Mouse (Mus musculus): Measurements from ENCODE around the gene Ctsl. TPM values are rescaled to one million over a fixed set of nuclear protein-coding genes. Genes with fewer than 3 reads are reported as not detected.

The Ctsl gene
- polyA plus RNA-seq (2012; rRNA removed), result 344 and 370 TPM in 2 replicates

GRCm38 (mm10) chr13:64370173-64370940, at the start of gene Ctsl:
Gene Ctsl (minus strand): TSS chr13:64370890.
- Histone ChIP-seq H3K27me3 (replicated peaks; ENCODE audit: control insufficient read depth, insufficient read depth, low read length) (no peaks in the 10 kb centered on the region), H3K27ac (ENCODE audit: insufficient read depth, low read depth, low read length) (peak within 1 kb of the TSS; percentile 92), H3K4me1 (ENCODE audit: control insufficient read depth, insufficient read depth, low read length) (peaks cover 7% of the 10 kb centered on the region; the same call in 1 of the 2 replicates), H3K36me3 (ENCODE audit: control insufficient read depth, insufficient read depth, low read length) (peaks cover 9% of the 10 kb centered on the region), H3K4me3 (ENCODE audit: insufficient read depth, low read depth, low read length) (peak within 1 kb of the TSS; percentile 77)
- DNase-seq, result peak; percentile 98
- WGBS, result under 1% methylated on average over 43 of the region's 43 CpGs
- TF ChIP-seq POLR2A (IDR thresholded peaks at IDR 0.05; ENCODE audit: low read depth, low read length) (peak; percentile 95), CTCF (conservative IDR thresholded peaks at IDR 0.05; ENCODE audit: insufficient read depth, insufficient read length, low read depth, low read length) (0 out of 2 replicates have a peak, but pooled peaks have one; percentile 2)

GRCm38 (mm10) chr13:64416955-64417601, 46.4 kb upstream of the Ctsl start:
- H3K4me1 ChIP-seq (ENCODE audit: control insufficient read depth, insufficient read depth, low read length), result no peaks in the 10 kb centered on the region
- TF ChIP-seq POLR2A (IDR thresholded peaks at IDR 0.05; ENCODE audit: low read depth, low read length) (no peak), CTCF (conservative IDR thresholded peaks at IDR 0.05; ENCODE audit: insufficient read depth, insufficient read length, low read depth, low read length) (no peak)
- no peaks in the 10 kb centered on the region for H3K36me3 ChIP-seq (ENCODE audit: control insufficient read depth, insufficient read depth, low read length)
- H3K27ac ChIP-seq (ENCODE audit: insufficient read depth, low read depth, low read length), result no peak overlapping the region
- H3K4me3 ChIP-seq (ENCODE audit: insufficient read depth, low read depth, low read length), result no peak overlapping the region
- WGBS, result 22% methylated on average over 5 of the region's 5 CpGs
- H3K27me3 ChIP-seq (replicated peaks; ENCODE audit: control insufficient read depth, insufficient read depth, low read length), result no peaks in the 10 kb centered on the region
- peak; percentile 74 for DNase-seq

DNA sequence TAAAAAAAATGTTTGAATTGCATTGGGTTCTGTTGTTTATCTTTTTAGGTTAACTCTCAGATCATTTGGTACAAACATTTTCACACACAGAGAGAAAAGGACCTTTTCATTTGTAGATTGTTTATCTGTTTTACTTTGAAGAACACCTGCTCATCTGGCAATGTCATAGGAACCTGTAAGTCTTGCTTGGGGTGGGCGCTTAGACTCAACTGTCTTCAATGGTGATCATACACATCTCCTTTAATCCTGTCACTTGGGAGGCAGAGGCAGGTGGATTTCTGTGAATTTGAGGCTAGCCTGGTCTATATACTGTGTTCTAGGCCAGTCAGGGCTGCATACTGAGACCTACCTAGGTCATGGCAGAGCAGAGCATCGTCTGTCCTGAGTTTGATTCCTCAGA, 45.0 kb upstream of the Ctsl start:
- Histone ChIP-seq H3K36me3 (ENCODE audit: control insufficient read depth, insufficient read depth, low read length) (no peaks in the 10 kb centered on the region), H3K4me3 (ENCODE audit: insufficient read depth, low read depth, low read length) (no peak overlapping the region), H3K4me1 (ENCODE audit: control insufficient read depth, insufficient read depth, low read length) (no peaks in the 10 kb centered on the region), H3K27ac (ENCODE audit: insufficient read depth, low read depth, low read length) (no peak overlapping the region), H3K27me3 (replicated peaks; ENCODE audit: control insufficient read depth, insufficient read depth, low read length) (no peaks in the 10 kb centered on the region)
- WGBS, result 89% methylated on average over 2 of the region's 2 CpGs
- DNase-seq, result no peak
- TF ChIP-seq CTCF (conservative IDR thresholded peaks at IDR 0.05; ENCODE audit: insufficient read depth, insufficient read length, low read depth, low read length) (no peak), POLR2A (IDR thresholded peaks at IDR 0.05; ENCODE audit: low read depth, low read length) (no peak)

DNA sequence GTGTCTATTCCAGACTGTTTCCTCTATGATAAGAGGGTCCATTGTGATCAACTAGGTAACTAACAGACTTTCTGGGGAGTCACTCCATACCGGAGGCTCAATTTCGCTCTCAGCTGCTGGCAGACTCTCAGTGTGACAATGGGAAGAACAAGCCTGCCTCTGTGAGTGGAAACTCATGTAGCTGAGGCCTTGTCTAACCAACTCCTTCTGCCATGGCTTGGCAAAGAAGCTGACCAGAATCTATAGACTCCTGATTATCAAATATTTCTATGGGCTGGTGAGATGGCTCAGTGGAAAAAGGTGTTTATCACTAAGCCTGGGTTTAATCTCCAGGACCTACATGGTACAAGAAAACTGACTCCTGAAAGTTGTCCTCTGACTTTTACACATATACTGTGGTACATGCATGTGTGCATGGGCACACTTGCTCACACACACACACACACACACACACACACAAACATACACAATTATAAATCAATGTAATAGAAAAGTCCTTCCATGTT, 42.1 kb upstream of the Ctsl start:
- 75% methylated on average over 2 of the region's 2 CpGs for WGBS
- no peak overlapping the region for H3K27ac ChIP-seq (ENCODE audit: insufficient read depth, low read depth, low read length)

DNA sequence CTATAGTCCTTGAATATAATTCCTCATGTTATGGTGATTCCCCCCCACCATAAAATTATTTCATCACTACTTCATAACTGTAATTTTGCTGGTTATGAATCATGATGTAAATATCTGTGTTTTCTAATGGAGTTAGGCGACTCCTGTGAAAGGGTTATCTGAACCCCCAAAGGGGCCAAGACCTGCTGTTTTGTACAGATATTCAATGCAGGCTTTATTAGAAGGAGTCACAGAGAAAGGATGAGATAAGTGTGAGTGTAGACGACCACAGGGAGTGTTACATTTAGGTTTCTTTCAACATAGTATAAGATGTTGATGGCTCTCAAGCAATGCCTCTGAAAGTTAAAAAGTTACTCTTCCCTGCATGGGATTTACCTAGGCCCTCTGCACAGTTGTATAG, 40.6 kb upstream of the Ctsl start:
- H3K36me3 ChIP-seq (ENCODE audit: control insufficient read depth, insufficient read depth, low read length), result no peaks in the 10 kb centered on the region
- H3K27me3 ChIP-seq (replicated peaks; ENCODE audit: control insufficient read depth, insufficient read depth, low read length), result no peaks in the 10 kb centered on the region
- WGBS, result 95% methylated on average over 2 of the region's 2 CpGs
- TF ChIP-seq POLR2A (IDR thresholded peaks at IDR 0.05; ENCODE audit: low read depth, low read length) (no peak), CTCF (conservative IDR thresholded peaks at IDR 0.05; ENCODE audit: insufficient read depth, insufficient read length, low read depth, low read length) (no peak)
- DNase-seq, result no peak
- H3K4me1 ChIP-seq (ENCODE audit: control insufficient read depth, insufficient read depth, low read length), result no peaks in the 10 kb centered on the region
- no peak overlapping the region for H3K4me3 ChIP-seq (ENCODE audit: insufficient read depth, low read depth, low read length)
- H3K27ac ChIP-seq (ENCODE audit: insufficient read depth, low read depth, low read length), result no peak overlapping the region

More for the DNA sequence above, 42.1 kb upstream of the Ctsl start:
- Histone ChIP-seq H3K27me3 (replicated peaks; ENCODE audit: control insufficient read depth, insufficient read depth, low read length) (no peaks in the 10 kb centered on the region), H3K36me3 (ENCODE audit: control insufficient read depth, insufficient read depth, low read length) (no peaks in the 10 kb centered on the region), H3K4me3 (ENCODE audit: insufficient read depth, low read depth, low read length) (no peak overlapping the region), H3K4me1 (ENCODE audit: control insufficient read depth, insufficient read depth, low read length) (no peaks in the 10 kb centered on the region)
- no peak for TF ChIP-seq POLR2A (IDR thresholded peaks at IDR 0.05; ENCODE audit: low read depth, low read length)
- no peak for TF ChIP-seq CTCF (conservative IDR thresholded peaks at IDR 0.05; ENCODE audit: insufficient read depth, insufficient read length, low read depth, low read length)
- DNase-seq, result no peak

DNA sequence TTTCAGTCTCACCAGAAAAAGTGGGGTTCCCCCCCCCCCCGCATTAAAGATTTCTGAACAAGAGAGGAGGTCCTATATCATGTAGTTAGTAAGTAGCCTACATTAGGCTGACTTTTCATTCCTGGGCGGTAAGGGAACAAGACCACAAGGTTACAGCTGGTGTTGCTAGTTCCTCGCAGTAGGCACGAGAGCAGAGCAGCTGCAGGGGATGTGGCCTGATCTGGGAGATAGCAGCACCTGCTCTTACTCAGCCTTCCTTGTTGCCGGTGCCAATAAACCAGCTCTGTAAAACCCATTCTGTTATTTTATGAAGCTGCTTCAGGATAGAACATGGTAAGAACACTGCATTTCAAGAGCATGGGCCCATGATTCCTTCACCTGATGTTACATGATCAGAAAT, 39.9 kb upstream of the Ctsl start:
- Histone ChIP-seq H3K27ac (ENCODE audit: insufficient read depth, low read depth, low read length) (no peak overlapping the region), H3K27me3 (replicated peaks; ENCODE audit: control insufficient read depth, insufficient read depth, low read length) (no peaks in the 10 kb centered on the region), H3K4me3 (ENCODE audit: insufficient read depth, low read depth, low read length) (no peak overlapping the region), H3K4me1 (ENCODE audit: control insufficient read depth, insufficient read depth, low read length) (no peaks in the 10 kb centered on the region), H3K36me3 (ENCODE audit: control insufficient read depth, insufficient read depth, low read length) (no peaks in the 10 kb centered on the region)
- WGBS, result 64% methylated on average over 5 of the region's 5 CpGs
- no peak for DNase-seq
- no peak for TF ChIP-seq CTCF (conservative IDR thresholded peaks at IDR 0.05; ENCODE audit: insufficient read depth, insufficient read length, low read depth, low read length)

DNA sequence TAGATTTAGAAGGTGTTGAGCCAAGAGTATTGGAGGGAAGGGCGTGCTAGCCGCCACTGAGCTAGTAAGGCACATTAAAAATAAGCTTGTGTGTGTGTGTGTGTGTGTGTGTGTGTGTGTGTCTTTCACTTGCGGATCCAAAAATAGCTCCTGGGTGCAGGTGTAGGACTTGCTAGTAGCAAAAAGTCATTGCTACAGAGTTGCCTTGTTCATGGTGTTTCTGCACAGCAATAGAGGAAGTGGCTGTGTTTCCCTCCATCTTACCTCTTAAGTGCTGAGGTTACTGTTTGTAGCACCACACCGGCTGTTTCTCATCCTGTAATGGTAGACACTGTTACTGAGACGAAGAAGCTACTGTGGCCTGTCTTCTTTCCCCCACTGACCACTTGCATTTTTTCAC, 37.3 kb upstream of the Ctsl start:
- 85% methylated on average over 5 of the region's 5 CpGs for WGBS
- TF ChIP-seq POLR2A (IDR thresholded peaks at IDR 0.05; ENCODE audit: low read depth, low read length) (no peak), CTCF (conservative IDR thresholded peaks at IDR 0.05; ENCODE audit: insufficient read depth, insufficient read length, low read depth, low read length) (no peak)
- H3K27me3 ChIP-seq (replicated peaks; ENCODE audit: control insufficient read depth, insufficient read depth, low read length), result no peaks in the 10 kb centered on the region
- no peak for DNase-seq
- H3K4me1 ChIP-seq (ENCODE audit: control insufficient read depth, insufficient read depth, low read length), result peaks cover 4% of the 10 kb centered on the region; the same call in 1 of the 2 replicates
- H3K36me3 ChIP-seq (ENCODE audit: control insufficient read depth, insufficient read depth, low read length), result no peaks in the 10 kb centered on the region
- no peak overlapping the region for H3K27ac ChIP-seq (ENCODE audit: insufficient read depth, low read depth, low read length)
- H3K4me3 ChIP-seq (ENCODE audit: insufficient read depth, low read depth, low read length), result no peak overlapping the region

Measured in kidney, adult 2 months (tissue).